Mouse (Mus musculus): ENCODE measurements at regions not wholly inside any gene's neighbourhood (a gene's known extent, or its start where the extent isn't known, plus 50 kb on each side); places are given as distances from the start of the nearest gene placed in this dataset.

GRCm38 (mm10) chr10:100774252-100774651 is 184.0 kb downstream of the 1700017N19Rik start:
- no peaks in the 10 kb centered on the region for H3K27me3 ChIP-seq
- ChIA-PET CTCF (no interaction called here), POLR2A (no interaction called here)
- TF ChIP-seq CTCF (IDR thresholded peaks at IDR 0.05): no peak
- in situ Hi-C loops (cut with MboI; ENCODE audit: low pct_unique_long_range_greater_than_20kb): no loop called here
- ATAC-seq: no peak
- no peak for DNase-seq (ENCODE audit: low read depth, low spot score)

- no peak for TF ChIP-seq CTCF (IDR thresholded peaks at IDR 0.05)
- ATAC-seq (no peak), DNase-seq (ENCODE audit: low read depth, low spot score) (no peak)
- POLR2A ChIA-PET: no interaction called here
- H3K27me3 ChIP-seq: no peaks in the 10 kb centered on the region
- in situ Hi-C loops (cut with MboI; ENCODE audit: low pct_unique_long_range_greater_than_20kb): no loop called here
- CTCF ChIA-PET: no interaction called here
These were observed 201.9 kb downstream of the 1700017N19Rik start for GRCm38 (mm10) chr10:100792166-100792565.

DNA sequence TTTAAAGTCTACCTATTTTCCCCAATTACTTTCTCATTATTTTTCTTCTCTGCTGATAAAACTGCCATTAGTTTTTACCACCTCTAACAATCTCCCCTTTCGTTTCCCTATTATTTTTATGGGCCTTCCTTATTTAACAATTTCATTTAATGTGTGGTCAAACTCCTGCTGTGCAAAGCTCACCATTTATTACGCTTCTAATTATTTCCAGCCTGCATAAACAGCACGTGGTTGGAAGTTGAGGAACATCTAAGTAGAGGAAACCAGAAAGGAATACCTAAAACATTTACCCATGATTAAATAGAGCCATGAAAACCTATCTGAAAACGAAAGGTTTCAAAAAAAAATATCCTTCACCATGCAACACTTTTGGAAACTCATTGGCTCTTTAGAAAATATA is 202.3 kb downstream of the 1700017N19Rik start:
- DNase-seq (ENCODE audit: low read depth, low spot score): no peak
- TF ChIP-seq CTCF (IDR thresholded peaks at IDR 0.05): no peak
- ATAC-seq: no peak
- in situ Hi-C loops (cut with MboI; ENCODE audit: low pct_unique_long_range_greater_than_20kb): no loop called here
- CTCF ChIA-PET: no interaction called here
- POLR2A ChIA-PET: no interaction called here
- no peaks in the 10 kb centered on the region for H3K27me3 ChIP-seq

GRCm38 (mm10) chr10:100795215-100795972 is 205.1 kb downstream of the 1700017N19Rik start:
- in situ Hi-C loops (cut with MboI; ENCODE audit: low pct_unique_long_range_greater_than_20kb): no loop called here
- DNase-seq (ENCODE audit: low read depth, low spot score): no peak
- no peak for ATAC-seq
- ChIA-PET POLR2A (no interaction called here), CTCF (no interaction called here)
- no peaks in the 10 kb centered on the region for H3K27me3 ChIP-seq
- no peak for TF ChIP-seq CTCF (IDR thresholded peaks at IDR 0.05)

- ChIA-PET POLR2A (no interaction called here), CTCF (no interaction called here)
- TF ChIP-seq CTCF (IDR thresholded peaks at IDR 0.05): no peak
- in situ Hi-C loops (cut with MboI; ENCODE audit: low pct_unique_long_range_greater_than_20kb): no loop called here
- no peak for ATAC-seq
- peaks cover 4% of the 10 kb centered on the region for H3K27me3 ChIP-seq
- DNase-seq (ENCODE audit: low read depth, low spot score): no peak
These were observed 221.4 kb downstream of the 1700017N19Rik start for GRCm38 (mm10) chr10:100811639-100812038.

- TF ChIP-seq CTCF (IDR thresholded peaks at IDR 0.05): no peak
- no peak for ATAC-seq
- in situ Hi-C loops (cut with MboI; ENCODE audit: low pct_unique_long_range_greater_than_20kb): no loop called here
- DNase-seq (ENCODE audit: low read depth, low spot score): no peak
- H3K27me3 ChIP-seq: no peaks in the 10 kb centered on the region
- CTCF ChIA-PET: no interaction called here
- POLR2A ChIA-PET: no interaction called here
These were observed 244.5 kb downstream of the 1700017N19Rik start for GRCm38 (mm10) chr10:100834794-100835193.

DNA sequence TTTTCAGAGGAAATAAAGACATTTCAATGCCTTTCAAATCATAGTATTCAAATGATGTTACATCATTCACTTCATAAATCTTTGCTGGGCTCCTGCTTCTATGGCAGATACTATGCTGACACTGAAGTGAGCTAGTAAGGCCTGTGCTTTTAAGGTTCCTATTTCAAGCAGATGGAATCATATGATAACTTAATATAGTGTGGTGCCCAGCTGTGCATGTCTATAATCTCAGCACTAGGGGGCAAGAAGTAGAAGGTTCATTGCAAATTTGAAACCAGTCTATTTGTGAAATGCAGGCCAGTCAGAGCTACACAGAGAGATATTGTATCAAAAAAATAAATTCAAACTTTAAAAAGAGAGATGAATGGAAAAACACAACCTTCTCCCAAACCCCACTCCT is 262.9 kb downstream of the 1700017N19Rik start:
- TF ChIP-seq CTCF (IDR thresholded peaks at IDR 0.05): no peak
- ATAC-seq (no peak), DNase-seq (ENCODE audit: low read depth, low spot score) (no peak)
- ChIA-PET POLR2A (no interaction called here), CTCF (no interaction called here)
- H3K27me3 ChIP-seq: no peaks in the 10 kb centered on the region
- in situ Hi-C loops (cut with MboI; ENCODE audit: low pct_unique_long_range_greater_than_20kb): no loop called here

- in situ Hi-C loops (cut with MboI; ENCODE audit: low pct_unique_long_range_greater_than_20kb): no loop called here
- no peak for TF ChIP-seq CTCF (IDR thresholded peaks at IDR 0.05)
- ChIA-PET POLR2A (no interaction called here), CTCF (no interaction called here)
- H3K27me3 ChIP-seq: no peaks in the 10 kb centered on the region
- no peak for DNase-seq (ENCODE audit: low read depth, low spot score)
- ATAC-seq: no peak
These were observed 266.2 kb downstream of the 1700017N19Rik start for GRCm38 (mm10) chr10:100856509-100856908.

- in situ Hi-C loops (cut with MboI; ENCODE audit: low pct_unique_long_range_greater_than_20kb): no loop called here
These were observed 275.4 kb downstream of the 1700017N19Rik start for GRCm38 (mm10) chr10:100865501-100866181.

GRCm38 (mm10) chr10:100868360-100868916 is 278.2 kb downstream of the 1700017N19Rik start:
- in situ Hi-C loops (cut with MboI; ENCODE audit: low pct_unique_long_range_greater_than_20kb): no loop called here
- no peak for TF ChIP-seq CTCF (IDR thresholded peaks at IDR 0.05)
- ATAC-seq (no peak), DNase-seq (ENCODE audit: low read depth, low spot score) (no peak)
- peaks cover 3% of the 10 kb centered on the region for H3K27me3 ChIP-seq
- POLR2A ChIA-PET: no interaction called here
- CTCF ChIA-PET: no interaction called here

More at GRCm38 (mm10) chr10:100865501-100866181, 275.4 kb downstream of the 1700017N19Rik start:
- no peak for TF ChIP-seq CTCF (IDR thresholded peaks at IDR 0.05)
- DNase-seq (ENCODE audit: low read depth, low spot score) (no peak), ATAC-seq (no peak)
- CTCF ChIA-PET: interaction anchor here (1.5 kb wide), 1 partner anchor 10 kb away, joined by 3 read pairs; no protein-coding TSS in a partner anchor
- H3K27me3 ChIP-seq: peaks cover 3% of the 10 kb centered on the region
- POLR2A ChIA-PET: no interaction called here

- ATAC-seq (no peak), DNase-seq (ENCODE audit: low read depth, low spot score) (no peak)
- H3K27me3 ChIP-seq: no peaks in the 10 kb centered on the region
- in situ Hi-C loops (cut with MboI; ENCODE audit: low pct_unique_long_range_greater_than_20kb): no loop called here
- no peak for TF ChIP-seq CTCF (IDR thresholded peaks at IDR 0.05)
- ChIA-PET CTCF (interaction anchor here (1.2 to 1.3 kb wide), 4 partner anchors 11 to 37 kb away, joined by 3 to 4 read pairs (median 3); no protein-coding TSS in a partner anchor), POLR2A (no interaction called here)
These were observed 292.3 kb downstream of the 1700017N19Rik start for GRCm38 (mm10) chr10:100882584-100882983.

Data from Patski (cell line).